Mouse (Mus musculus): Measurements from ENCODE around the gene Gm21188.
"Not testable (repeated sequence)": the region's sequence is repeated elsewhere in the genome, so short reads cannot be mapped to it uniquely, and the experiment has no call there.

DNA sequence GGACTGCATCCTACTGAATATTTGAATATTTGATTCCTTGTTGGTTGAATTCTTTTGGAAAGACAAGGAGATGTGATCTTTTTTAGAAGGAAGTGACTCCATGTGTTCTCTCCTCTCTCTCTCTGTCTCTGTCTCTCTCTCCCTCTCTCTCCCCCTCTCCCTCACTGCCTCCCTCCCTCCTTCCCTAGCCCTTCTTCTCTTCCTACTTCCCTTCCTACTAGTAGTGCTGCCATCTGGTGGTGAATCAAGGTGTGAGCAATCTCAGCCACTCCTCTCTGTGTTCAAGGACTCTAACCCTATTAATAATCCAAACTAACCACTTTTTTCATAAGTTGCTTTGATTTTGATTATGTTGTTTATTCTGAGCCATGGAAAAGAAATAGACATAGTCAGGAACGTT, 30.5 kb downstream of the Gm21188 start:
- TF ChIP-seq CTCF (IDR thresholded peaks at IDR 0.05; ENCODE audit: low read depth): peak; percentile 54
- TF ChIP-seq EP300 (optimal IDR thresholded peaks at IDR 0.05): not testable (repeated sequence)
